Mouse (Mus musculus) heart, embryonic 14.5 days (tissue): ENCODE results near the gene Tns4. TPM values are rescaled to one million over a fixed set of nuclear protein-coding genes. Genes with fewer than 3 reads are reported as not detected.

ENCODE experiments used
- ATAC-seq: fragments of 200-750 bp; cut with Nextera tagmentation; 2 replicates; pipeline ENCODE4 v1.8.0; 2017; ENCODE audit warnings: low read depth, moderate TSS enrichment; ENCODE audit not compliant: insufficient number of reproducible peaks, insufficient read depth, low FRiP score
- H3K27ac ChIP-seq, 2 experiments: fragments of 200-500 bp in 1 of 2; fragments of 300-500 bp in 1 of 2; sonication (generic) in 1 of 2; replicated peaks in 1 of 2; 2 replicates each; pipeline ENCODE4 v1.5.1; 2012 to 2014; ENCODE audit warnings: low read depth in 2 of 2, low read length in 2 of 2, control low read depth in 1 of 2, mild to moderate bottlenecking in 1 of 2, mixed read lengths in 1 of 2; ENCODE audit not compliant: control insufficient read depth in 1 of 2, insufficient read depth in 1 of 2
- H3K27me3 ChIP-seq: fragments of 300-500 bp; sonication (generic); 2 replicates; pipeline ENCODE4 v1.6.1; 2014; ENCODE audit warnings: mild to moderate bottlenecking, low read length, control low read depth; ENCODE audit not compliant: control insufficient read depth, insufficient read depth
- H3K36me3 ChIP-seq: fragments of 300-500 bp; sonication (generic); 2 replicates; pipeline ENCODE4 v1.6.1; 2014; ENCODE audit warnings: mild to moderate bottlenecking, control low read depth, low read length, mixed read lengths; ENCODE audit not compliant: control insufficient read depth, insufficient read depth
- H3K4me1 ChIP-seq, 2 experiments: fragments of 200-500 bp in 1 of 2; fragments of 300-500 bp in 1 of 2; sonication (generic) in 1 of 2; 2 replicates each; pipeline ENCODE4 v1.6.1; 2012 to 2014; ENCODE audit warnings: low read length in 2 of 2, control low read depth in 1 of 2, mixed read lengths in 1 of 2; ENCODE audit not compliant: control insufficient read depth in 2 of 2, insufficient read depth in 2 of 2
- H3K4me2 ChIP-seq: fragments of 300-500 bp; sonication (generic); 2 replicates; pipeline ENCODE4 v1.6.1; 2014; ENCODE audit warnings: mild to moderate bottlenecking, low read length
- H3K4me3 ChIP-seq, 2 experiments: fragments of 200-500 bp in 1 of 2; fragments of 300-500 bp in 1 of 2; sonication (generic) in 1 of 2; 2 replicates each; pipeline ENCODE4 v1.5.1; 2012 to 2014; ENCODE audit warnings: low read length in 2 of 2, mild to moderate bottlenecking in 2 of 2, control low read depth in 1 of 2, low read depth in 1 of 2, moderate library complexity in 1 of 2; ENCODE audit not compliant: control insufficient read depth in 1 of 2, insufficient read depth in 1 of 2
- H3K9ac ChIP-seq: fragments of 300-500 bp; sonication (generic); 2 replicates; pipeline ENCODE4 v1.6.1; 2014; ENCODE audit warnings: mild to moderate bottlenecking, low read length
- H3K9me3 ChIP-seq: fragments of 300-500 bp; sonication (generic); 2 replicates; pipeline ENCODE4 v1.6.1; 2016; ENCODE audit warnings: low read length, control low read depth; ENCODE audit not compliant: control insufficient read depth
- WGBS: fragments of 180-500 bp; shearing (Covaris S2); extraction: QIAGEN DNeasy Blood & Tissue Kit; methylation state at CpG from one replicate; pipeline ENCODE4 v1.1.7; 2014; 5-methylcytosine and 5-hydroxymethylcytosine counted together
- polyA plus RNA-seq: library from polyadenylated mRNA; unstranded; fragments of >200 nt; fragmentation: Nextera tagmentation; extraction: Ambion mirVana; gene quantifications from 2 replicates; pipeline ENCODE4 v1.2.1, GENCODE M21; 2014

Tns4 gene
- polyA plus RNA-seq, 1 experiment from 2014 or later: 0.19 TPM

DNA sequence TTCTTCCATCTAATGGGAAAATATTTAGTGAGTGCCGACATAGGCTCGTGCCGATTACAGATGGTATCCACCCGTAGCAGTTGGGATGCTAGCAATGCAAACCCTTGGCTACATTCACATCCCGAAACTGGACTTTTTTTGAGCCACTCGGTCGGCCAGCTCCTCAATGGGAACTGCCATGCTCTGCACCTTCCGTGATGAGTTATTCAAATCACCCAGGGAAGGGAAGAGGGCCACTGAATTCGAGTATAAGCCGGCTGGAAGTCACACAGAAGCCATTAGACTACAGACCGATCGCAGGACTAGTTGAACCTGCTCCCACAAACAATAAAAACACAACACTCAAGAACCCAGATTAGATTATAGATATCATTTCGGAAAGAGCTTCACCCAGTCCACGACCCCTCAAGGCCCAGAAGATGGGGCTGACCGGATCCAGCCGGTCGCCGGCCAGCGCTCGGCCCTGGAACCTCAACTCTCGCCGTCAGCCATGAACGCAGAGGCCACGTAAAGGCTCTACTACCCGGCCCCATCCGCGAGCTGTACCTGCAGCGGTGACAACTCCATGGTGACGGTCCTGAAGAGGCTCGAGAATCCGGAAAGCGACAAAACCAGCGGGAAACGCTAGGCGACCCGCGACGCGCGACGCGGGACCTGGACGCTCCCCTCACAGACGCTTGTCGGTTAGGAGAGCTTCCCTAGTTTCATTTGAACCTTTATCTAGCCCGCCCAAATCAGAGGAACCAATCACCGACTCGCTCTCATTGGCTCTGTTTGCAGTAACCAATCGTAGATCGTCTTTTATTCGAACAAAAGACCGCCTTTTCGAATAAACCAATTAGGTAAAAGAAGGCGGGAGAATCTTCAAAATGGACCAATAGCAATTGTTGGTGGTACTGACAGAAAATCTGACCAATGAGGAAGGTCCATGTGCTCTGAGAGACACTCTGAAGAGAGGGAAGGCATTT lies 65.3 kb downstream of the Tns4 start, which contains the start of gene Top2a:
Gene Top2a (minus strand): TSS at position 690 of the 968 bp plus-strand sequence.
- H3K9ac ChIP-seq: peak within 1 kb of the TSS; percentile 86
- peaks cover 39% of the 10 kb centered on the region for H3K36me3 ChIP-seq
- H3K4me1 ChIP-seq: peaks cover 6 to 11% of the 10 kb centered on the region in 2 experiments
- H3K4me3 ChIP-seq: peak within 1 kb of the TSS; percentile 75 to 80
- peak; percentile 90 for ATAC-seq
- under 1% methylated on average over 54 of the region's 54 CpGs for WGBS
- no peaks in the 10 kb centered on the region for H3K27me3 ChIP-seq
- H3K9me3 ChIP-seq: no peaks in the 10 kb centered on the region
- peak within 1 kb of the TSS; percentile 67 for H3K4me2 ChIP-seq
- peak within 1 kb of the TSS; percentile 61 to 66 for H3K27ac ChIP-seq

DNA sequence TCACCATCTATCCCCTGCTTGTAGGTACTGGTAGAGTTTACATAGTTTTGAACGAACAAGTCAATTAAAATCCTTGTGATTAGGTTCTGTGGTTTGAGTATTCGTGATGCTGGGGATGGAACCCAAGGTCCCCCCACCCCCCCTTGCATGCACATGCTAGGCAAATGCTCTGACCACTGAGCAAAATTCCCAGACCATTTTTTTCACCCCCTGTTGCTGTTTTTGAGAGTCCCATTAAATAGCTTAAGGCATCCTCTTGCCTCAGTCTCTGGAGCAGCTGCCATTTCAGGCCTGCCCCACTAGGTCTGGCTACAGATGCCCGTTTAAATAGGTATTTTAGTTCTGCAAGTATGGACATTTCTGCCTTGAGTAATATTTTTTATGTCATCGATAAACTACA lies 66.0 kb downstream of the Tns4 start:
- no peaks in the 10 kb centered on the region for H3K27me3 ChIP-seq
- H3K4me1 ChIP-seq: peaks cover 6 to 11% of the 10 kb centered on the region in 2 experiments
- 11% methylated on average over 4 of the region's 4 CpGs for WGBS
- no peak for ATAC-seq
- peak overlapping the region in 1 of 2 experiments; percentile 61; a peak in 2 of 4 replicates for H3K27ac ChIP-seq
- H3K36me3 ChIP-seq: peaks cover 46% of the 10 kb centered on the region
- H3K4me2 ChIP-seq: peak overlapping the region; percentile 64
- peak overlapping the region; percentile 86 for H3K9ac ChIP-seq
- peak overlapping the region; percentile 75 to 80 for H3K4me3 ChIP-seq
- no peaks in the 10 kb centered on the region for H3K9me3 ChIP-seq

DNA sequence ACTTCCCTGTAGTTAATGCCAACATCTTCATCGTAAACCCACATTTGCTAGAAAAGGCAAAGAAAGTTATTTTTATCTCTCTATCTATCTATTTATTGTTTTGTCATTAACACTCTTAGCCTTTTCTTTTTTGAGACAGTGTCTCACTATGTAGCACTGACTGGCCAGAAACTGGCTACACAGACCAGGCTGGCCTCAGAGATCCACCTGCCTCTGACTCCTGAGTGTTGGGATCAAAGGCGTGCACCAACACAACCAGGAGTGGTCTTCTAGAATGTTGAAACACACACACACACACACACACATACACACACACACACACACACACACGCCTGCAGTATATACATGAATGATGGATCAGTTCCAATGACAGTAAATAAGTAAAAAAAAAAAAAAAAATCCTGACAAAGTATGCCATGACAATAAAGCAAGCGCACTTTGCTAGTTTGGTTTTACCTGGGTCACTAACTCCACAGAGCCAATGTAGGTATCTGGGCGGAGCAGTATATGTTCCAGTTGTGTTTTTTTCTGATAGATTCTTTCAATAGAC lies 66.6 kb downstream of the Tns4 start:
- Histone ChIP-seq H3K27ac (no peak overlapping the region), H3K36me3 (peaks cover 53% of the 10 kb centered on the region), H3K9me3 (no peaks in the 10 kb centered on the region), H3K9ac (peak overlapping the region; percentile 86), H3K4me1 (peaks cover 6 to 11% of the 10 kb centered on the region in 2 experiments), H3K4me3 (peak overlapping the region; percentile 33 to 80), H3K27me3 (no peaks in the 10 kb centered on the region), H3K4me2 (peak overlapping the region; percentile 64)
- WGBS: 77% methylated on average over 5 of the region's 5 CpGs
- no peak for ATAC-seq

DNA sequence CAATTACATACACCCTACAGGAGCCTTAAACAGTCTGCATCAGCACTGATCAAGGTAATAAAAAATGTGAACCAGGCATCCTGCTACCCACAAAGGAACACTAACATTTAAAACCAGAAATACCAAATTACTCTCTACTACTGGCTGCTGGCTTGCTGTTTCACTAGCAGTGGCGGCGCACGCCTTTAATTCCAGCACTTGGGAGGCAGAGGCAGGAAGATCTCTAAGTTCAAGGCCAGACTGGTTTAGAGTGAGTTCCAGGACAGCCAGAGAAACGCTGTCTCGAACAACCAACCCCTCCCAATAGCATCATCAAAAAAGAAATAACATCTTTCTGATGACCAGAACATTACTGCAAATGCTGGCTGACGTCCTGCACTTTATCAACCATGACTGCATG lies 69.3 kb downstream of the Tns4 start:
- Histone ChIP-seq H3K4me1 (peaks cover 6 to 11% of the 10 kb centered on the region in 2 experiments), H3K27ac (no peak overlapping the region), H3K27me3 (no peaks in the 10 kb centered on the region), H3K9me3 (no peaks in the 10 kb centered on the region), H3K4me2 (no peak overlapping the region), H3K36me3 (peaks cover 79% of the 10 kb centered on the region), H3K4me3 (no peak overlapping the region), H3K9ac (no peak overlapping the region)
- 94% methylated on average over 6 of the region's 6 CpGs for WGBS
- no peak for ATAC-seq

Other genes with a start within 250 kb of the Tns4 start
- 3.1 and 3.2 TPM in 2 replicates for gene Wipf2, start 225.7 kb downstream of the Tns4 start, polyA plus RNA-seq
- 15.6 and 17.5 TPM in 2 replicates for gene Cdc6, start 181.5 kb downstream of the Tns4 start, polyA plus RNA-seq
- 31.4 and 33.4 TPM in 2 replicates for gene Rara, start 161.5 kb downstream of the Tns4 start, polyA plus RNA-seq
- 1.00 and 2.3 TPM in 2 replicates for gene Gjd3, start 106.3 kb downstream of the Tns4 start, polyA plus RNA-seq
- 169 and 174 TPM in 2 replicates for gene Top2a, start 65.1 kb downstream of the Tns4 start, polyA plus RNA-seq
- 315 and 373 TPM in 2 replicates for gene Igfbp4, start 48.1 kb downstream of the Tns4 start, polyA plus RNA-seq
- 0.16 TPM in 1 of 2 replicates, not detected in the other for gene Ccr7, start 65.8 kb upstream of the Tns4 start, polyA plus RNA-seq
- 93.5 and 104 TPM in 2 replicates for gene Smarce1, start 141.7 kb upstream of the Tns4 start, polyA plus RNA-seq
- gene Krt222, start 154.8 kb upstream of the Tns4 start, polyA plus RNA-seq: 3.0 and 3.4 TPM in 2 replicates
- not detected in 2 replicates for gene Krt24, start 196.0 kb upstream of the Tns4 start, polyA plus RNA-seq
- gene Krt25, start 233.6 kb upstream of the Tns4 start, polyA plus RNA-seq: not detected in 2 replicates
- gene Krt26, start 248.7 kb upstream of the Tns4 start, polyA plus RNA-seq: not detected in 2 replicates